Mouse (Mus musculus) lung, postnatal 0 days (tissue): ENCODE data around the gene Tfcp2. TPM values are rescaled to one million over a fixed set of nuclear protein-coding genes. Genes with fewer than 3 reads are reported as not detected.

Experiments
- ATAC-seq: fragments of 200-750 bp; cut with Nextera tagmentation; 2 replicates; pipeline ENCODE4 v1.8.0; 2017; ENCODE audit warnings: moderate library complexity
- DNase-seq: peaks from one replicate; pipeline ENCODE4 v3.0.0-alpha.2; 2016; ENCODE audit warnings: low spot score
- H3K27ac ChIP-seq: fragments of 300-500 bp; sonication (generic); 2 replicates; pipeline ENCODE4 v1.5.1; 2014; ENCODE audit warnings: antibody characterized with exemption, mild to moderate bottlenecking, low read length, mixed read lengths
- H3K27me3 ChIP-seq: fragments of 300-500 bp; sonication (generic); replicated peaks from 2 replicates; pipeline ENCODE4 v1.6.1; 2014; ENCODE audit warnings: low read length, mixed read lengths; ENCODE audit not compliant: insufficient read depth
- H3K36me3 ChIP-seq: fragments of 300-500 bp; sonication (generic); 2 replicates; pipeline ENCODE4 v1.6.1; 2014; ENCODE audit warnings: low read length, mixed read lengths; ENCODE audit not compliant: insufficient read depth
- H3K4me1 ChIP-seq: fragments of 300-500 bp; sonication (generic); 2 replicates; pipeline ENCODE4 v1.6.1; 2014; ENCODE audit warnings: antibody characterized with exemption, low read depth, low read length, mixed read lengths; ENCODE audit not compliant: insufficient read depth
- H3K4me2 ChIP-seq: fragments of 300-500 bp; sonication (generic); replicated peaks from 2 replicates; pipeline ENCODE4 v1.6.1; 2014; ENCODE audit warnings: low read depth, mild to moderate bottlenecking, low read length, moderate library complexity, mixed read lengths
- H3K4me3 ChIP-seq: fragments of 300-500 bp; sonication (generic); 2 replicates; pipeline ENCODE4 v1.5.1; 2014; ENCODE audit warnings: low read depth, low read length
- H3K9ac ChIP-seq: fragments of 300-500 bp; sonication (generic); replicated peaks from 2 replicates; pipeline ENCODE4 v1.6.1; 2014; ENCODE audit warnings: low read depth, mild to moderate bottlenecking
- H3K9me3 ChIP-seq: fragments of 300-500 bp; sonication (generic); 2 replicates; pipeline ENCODE4 v1.6.1; 2016; ENCODE audit warnings: low read length, mixed read lengths
- CTCF ChIP-seq: IDR thresholded peaks from 2 replicates; pipeline ENCODE4 v1.5.1; 2016; ENCODE audit warnings: antibody characterized with exemption, mild to moderate bottlenecking
- EP300 ChIP-seq: IDR thresholded peaks from 2 replicates; pipeline ENCODE4 v1.6.1; 2016; ENCODE audit warnings: antibody characterized with exemption, mild to moderate bottlenecking, control low read depth
- WGBS: fragments of 180-500 bp; shearing (Covaris S2); extraction: QIAGEN DNeasy Blood & Tissue Kit; methylation state at CpG from one replicate; pipeline ENCODE4 v1.1.7; 2014; 5-methylcytosine and 5-hydroxymethylcytosine counted together
- polyA plus RNA-seq: library from polyadenylated mRNA; unstranded; fragments of >200 nt; fragmentation: Nextera tagmentation; extraction: Ambion mirVana; gene quantifications from 2 replicates; pipeline ENCODE4 v1.2.1, GENCODE M21; 2015

Tfcp2 gene
- polyA plus RNA-seq, result 13.9 and 16.6 TPM in 2 replicates

DNA sequence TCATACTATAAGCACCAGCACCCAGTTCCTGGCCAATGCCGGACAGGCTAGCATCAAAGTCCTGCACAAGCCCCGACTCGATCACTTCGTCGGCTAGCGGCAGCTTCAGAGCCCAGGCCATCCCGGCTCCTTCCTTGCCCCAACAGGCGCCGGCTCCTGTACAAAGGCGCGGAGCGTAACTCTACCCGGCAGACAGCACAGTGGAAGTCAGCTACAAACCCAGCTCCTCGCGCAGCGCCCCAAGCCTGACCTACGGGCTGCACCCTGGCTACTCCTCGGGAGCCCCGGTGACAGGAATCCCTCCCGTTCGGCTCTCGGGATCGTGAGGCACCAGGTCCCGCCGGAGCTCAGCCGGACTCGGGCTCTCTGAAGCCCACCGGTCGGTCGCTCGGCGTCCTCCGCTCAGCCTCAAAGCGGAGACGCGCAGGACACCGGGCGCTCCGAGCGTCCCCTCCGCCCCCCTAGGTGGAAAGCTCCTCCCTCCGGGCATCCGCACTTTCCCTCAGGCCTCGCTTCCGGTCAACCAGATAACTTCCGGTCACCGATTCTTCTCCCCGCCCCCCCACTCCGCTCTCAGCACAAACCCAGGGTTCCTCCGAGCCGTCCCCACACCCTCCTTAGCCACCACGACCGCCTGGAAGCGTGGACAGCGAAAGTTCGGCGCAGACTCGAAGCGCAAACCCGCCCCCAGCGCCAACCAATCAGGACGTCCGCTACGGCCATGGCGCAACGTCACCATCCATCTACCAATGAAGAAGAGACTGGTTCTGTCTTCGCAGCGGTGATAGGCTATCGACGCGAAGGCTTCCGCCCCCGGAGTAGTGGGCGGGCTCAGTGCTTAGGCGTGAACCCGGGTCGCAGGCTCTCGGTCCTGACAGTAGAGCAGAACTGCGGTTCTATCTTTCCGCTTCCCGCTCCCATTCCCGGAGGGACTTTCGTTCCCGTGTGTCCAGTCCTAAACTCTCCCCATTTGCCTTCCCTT is at the start of gene Tfcp2:
Tfcp2 (minus strand) TSS at position 683 of the 982 bp plus-strand sequence.
- H3K27ac ChIP-seq, result peak within 1 kb of the TSS; percentile 94
- ATAC-seq (peak; percentile 99), DNase-seq (peak; percentile 99)
- H3K4me1 ChIP-seq, result peaks cover 6% of the 10 kb centered on the region; the same call in 1 of the 2 replicates
- H3K4me2 ChIP-seq, result peak within 1 kb of the TSS; percentile 96
- under 1% methylated on average over 77 of the region's 84 CpGs for WGBS
- peak within 1 kb of the TSS; percentile 83 for H3K4me3 ChIP-seq
- TF ChIP-seq EP300 (no peak), CTCF (no peak)
- H3K9me3 ChIP-seq, result no peaks in the 10 kb centered on the region
- H3K27me3 ChIP-seq, result no peaks in the 10 kb centered on the region
- peak within 1 kb of the TSS; percentile 79 for H3K9ac ChIP-seq
- H3K36me3 ChIP-seq, result no peaks in the 10 kb centered on the region

DNA sequence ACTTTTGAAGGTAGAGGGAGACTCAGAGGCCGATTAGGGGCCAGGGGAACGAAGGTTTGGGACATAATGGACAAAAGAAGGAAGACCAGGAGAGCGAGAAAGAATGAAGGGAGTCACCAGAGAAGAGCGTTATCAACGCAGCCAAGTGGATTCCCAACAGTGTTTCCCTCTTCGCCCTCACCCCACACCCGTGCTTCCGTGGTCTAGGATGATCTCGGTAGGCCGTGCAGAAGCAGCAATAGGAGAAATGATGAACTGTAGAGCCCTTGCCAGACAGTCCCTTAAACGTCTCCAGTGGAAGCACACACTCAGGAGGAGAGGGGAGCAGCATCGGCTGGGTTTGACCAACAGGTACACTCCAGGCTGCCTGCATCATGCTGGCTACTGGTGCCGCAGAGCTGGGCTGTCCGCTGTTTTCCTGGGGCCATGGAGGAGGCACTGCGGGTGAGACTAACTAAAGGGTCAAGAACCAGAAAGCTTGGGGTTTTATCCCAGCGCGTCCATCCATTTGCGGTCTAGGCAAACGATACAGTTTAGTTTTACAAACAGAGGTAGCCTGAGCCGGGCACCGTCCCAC is 49.0 kb upstream of the Tfcp2 start:
- Histone ChIP-seq H3K4me1 (no peaks in the 10 kb centered on the region; the same call in 1 of the 2 replicates), H3K9me3 (no peaks in the 10 kb centered on the region), H3K36me3 (no peaks in the 10 kb centered on the region), H3K27me3 (no peaks in the 10 kb centered on the region), H3K27ac (no peak overlapping the region), H3K4me3 (peak overlapping the region; percentile 75), H3K4me2 (peak overlapping the region; percentile 74), H3K9ac (no peak overlapping the region)
- no peak for TF ChIP-seq EP300
- no peak for TF ChIP-seq CTCF
- ATAC-seq, result no peak
- DNase-seq, result no peak
- WGBS, result 31% methylated on average over 21 of the region's 21 CpGs

DNA sequence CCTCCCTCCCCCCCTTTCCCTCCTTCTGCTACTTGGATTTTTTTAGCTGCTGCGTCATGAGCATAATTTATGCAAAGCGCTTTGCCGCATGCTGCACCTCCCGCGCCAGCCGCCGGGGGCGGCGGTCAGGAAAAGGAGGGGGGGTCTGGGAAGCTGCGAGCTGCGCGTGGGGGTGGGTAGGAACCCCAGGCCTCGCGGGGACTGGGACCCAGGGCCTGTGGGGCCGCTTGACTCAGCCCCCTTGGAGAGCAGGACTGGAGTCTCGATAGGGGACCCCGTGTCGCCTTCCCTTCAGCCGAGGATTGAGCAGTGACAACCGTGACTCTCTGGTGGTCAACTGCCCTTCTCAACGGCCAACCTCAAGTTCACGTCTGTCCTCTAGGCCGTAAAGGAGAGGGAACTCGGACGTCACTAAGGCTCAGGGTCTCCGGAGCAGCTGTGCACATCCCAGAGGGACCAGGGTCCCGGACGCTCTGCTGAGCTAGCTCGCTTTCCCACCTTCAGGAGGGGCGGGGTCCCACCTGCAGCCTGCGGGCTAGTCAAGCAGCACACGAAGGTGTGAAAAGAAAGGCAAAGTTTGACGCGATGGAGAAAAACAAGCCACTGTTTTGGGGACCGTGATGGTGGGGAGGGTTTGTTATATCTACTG is 48.4 kb upstream of the Tfcp2 start:
- ATAC-seq, result peak; percentile 66
- Histone ChIP-seq H3K9me3 (no peaks in the 10 kb centered on the region), H3K4me1 (no peaks in the 10 kb centered on the region; the same call in 1 of the 2 replicates), H3K27ac (peak overlapping the region; percentile 85), H3K9ac (peak overlapping the region; percentile 82), H3K4me2 (peak overlapping the region; percentile 74), H3K27me3 (no peaks in the 10 kb centered on the region), H3K4me3 (peak overlapping the region; percentile 75), H3K36me3 (no peaks in the 10 kb centered on the region)
- peak; percentile 93 for DNase-seq
- TF ChIP-seq CTCF (peak; percentile 70), EP300 (no peak)
- 2% methylated on average over 35 of the region's 35 CpGs for WGBS

DNA sequence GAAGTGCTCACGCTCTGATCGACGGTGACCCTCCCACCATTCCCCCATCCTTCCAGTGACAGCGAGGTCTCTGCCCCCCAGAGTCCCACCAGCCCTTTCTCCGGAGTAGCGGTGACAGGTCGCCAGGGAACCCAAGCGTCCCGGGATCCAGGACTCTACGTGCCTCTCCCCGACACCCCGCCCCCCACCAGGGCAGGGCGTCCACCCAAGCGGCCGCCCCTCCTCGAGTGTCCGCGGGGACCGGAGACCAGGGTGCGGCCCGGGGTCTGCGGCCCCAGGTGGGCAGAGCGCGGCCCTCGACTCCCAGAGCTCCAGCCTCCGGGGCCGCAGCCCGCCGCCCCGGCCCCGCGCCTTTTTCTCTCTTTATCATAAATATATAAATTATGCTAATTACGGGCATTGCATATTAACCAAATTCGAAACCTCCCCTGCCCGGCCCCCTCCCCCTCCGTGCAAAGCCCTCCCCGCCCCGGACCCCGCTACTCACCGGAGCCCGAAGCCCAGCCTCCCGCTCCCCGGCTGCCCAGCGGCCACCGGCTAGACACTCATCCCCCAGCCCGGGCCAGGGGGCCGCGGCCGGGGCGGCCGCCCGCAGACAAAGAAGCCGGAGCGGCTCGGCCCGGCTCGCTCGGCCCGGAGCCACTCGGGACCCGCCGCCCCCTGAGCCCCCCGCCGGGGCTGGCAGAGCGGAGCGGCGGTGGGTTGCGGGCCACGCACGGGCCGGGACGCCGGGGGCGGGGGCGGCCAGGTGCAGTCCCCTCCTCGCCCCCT is 47.7 kb upstream of the Tfcp2 start, which contains the start of gene Pou6f1:
Pou6f1 (minus strand) TSS at position 709 of the 771 bp plus-strand sequence.
- peak; percentile 74 for DNase-seq
- under 1% methylated on average over 41 of the region's 76 CpGs for WGBS
- H3K4me1 ChIP-seq, result no peaks in the 10 kb centered on the region
- peak within 1 kb of the TSS; percentile 82 for H3K9ac ChIP-seq
- no peak for TF ChIP-seq CTCF
- no peak for TF ChIP-seq EP300
- peak within 1 kb of the TSS; percentile 85 for H3K27ac ChIP-seq
- H3K9me3 ChIP-seq, result no peaks in the 10 kb centered on the region
- H3K4me3 ChIP-seq, result peak within 1 kb of the TSS; percentile 75
- no peaks in the 10 kb centered on the region for H3K27me3 ChIP-seq
- ATAC-seq, result peak; percentile 66
- H3K36me3 ChIP-seq, result no peaks in the 10 kb centered on the region
- peak within 1 kb of the TSS; percentile 74 for H3K4me2 ChIP-seq

DNA sequence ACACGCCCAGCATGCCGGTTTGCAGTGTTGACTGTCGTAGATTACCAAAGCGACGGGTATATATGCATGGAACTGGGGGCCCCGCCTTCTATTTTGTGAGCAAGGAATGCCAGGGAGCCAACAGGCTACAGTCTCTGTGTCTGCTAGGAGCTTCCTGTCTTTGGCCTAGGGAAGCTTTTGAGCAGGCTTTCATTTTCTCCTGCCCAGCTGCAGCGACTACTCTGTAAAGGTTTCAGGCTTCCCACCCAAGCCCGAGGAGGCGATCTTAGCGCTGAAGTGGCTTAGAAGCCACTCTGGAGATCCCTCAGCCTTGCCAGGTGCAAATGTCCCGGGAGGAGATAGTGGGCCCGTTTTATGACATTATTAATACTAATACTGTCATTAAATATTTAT is 47.1 kb upstream of the Tfcp2 start:
- H3K4me3 ChIP-seq, result peak overlapping the region; percentile 75
- H3K27me3 ChIP-seq, result no peaks in the 10 kb centered on the region
- peak; percentile 76 for ATAC-seq
- H3K4me2 ChIP-seq, result peak overlapping the region; percentile 74
- no peaks in the 10 kb centered on the region for H3K4me1 ChIP-seq
- H3K9me3 ChIP-seq, result no peaks in the 10 kb centered on the region
- DNase-seq, result peak; percentile 85
- H3K9ac ChIP-seq, result peak overlapping the region; percentile 82
- 2% methylated on average over 12 of the region's 12 CpGs for WGBS
- TF ChIP-seq CTCF, result no peak
- 0 out of 2 replicates have a peak, but pooled peaks have one; percentile 16 for TF ChIP-seq EP300
- H3K36me3 ChIP-seq, result no peaks in the 10 kb centered on the region
- peak overlapping the region; percentile 85 for H3K27ac ChIP-seq
